Mouse (Mus musculus): ENCODE measurements at regions not wholly inside any gene's neighbourhood (a gene's known extent, or its start where the extent isn't known, plus 50 kb on each side); places are given as distances from the start of the nearest gene placed in this dataset.

DNA sequence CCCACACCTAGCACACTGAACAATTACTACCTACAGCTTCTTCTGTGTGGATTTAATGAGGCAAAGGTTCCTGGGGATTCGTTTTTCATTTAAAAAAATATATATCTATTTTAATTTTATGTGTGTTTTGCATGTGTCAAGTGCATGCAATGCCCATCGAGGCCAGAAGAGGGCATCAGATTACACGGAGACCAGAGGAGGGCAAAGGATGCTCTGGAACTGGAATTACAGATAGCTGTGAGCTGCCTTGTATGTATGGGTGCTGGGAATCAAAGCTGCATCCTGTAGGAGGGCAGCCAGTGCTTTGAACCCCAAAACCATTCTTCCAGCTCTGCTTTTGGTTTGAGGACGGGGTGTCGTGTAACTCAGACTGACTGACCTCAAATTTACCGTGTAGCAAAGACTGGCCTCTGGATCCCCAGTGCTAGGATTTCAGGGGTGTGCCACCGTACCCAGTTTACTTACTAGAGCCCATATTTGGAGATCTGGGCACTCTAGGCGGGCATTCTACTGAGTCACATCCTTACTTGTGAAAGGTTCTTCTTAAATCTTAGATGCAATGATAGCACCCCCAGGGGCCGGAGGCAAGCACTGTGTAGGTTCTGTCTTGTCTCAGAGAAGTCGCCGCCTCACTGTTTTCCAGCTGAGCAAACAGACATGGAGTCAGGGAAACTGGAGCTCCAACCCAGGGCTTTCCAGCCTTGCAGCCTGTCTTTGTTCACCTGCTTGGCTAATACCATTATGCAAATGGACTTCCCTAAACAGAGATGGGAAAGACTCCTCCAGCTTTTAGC lies 225.6 kb upstream of the Nfe2l3 start:
- in situ Hi-C loops (cut with MboI, MseI): loop anchor here (5.0 to 25.0 kb wide), 4 partner anchors 155 to 1018 kb away; partner anchors contain the start of gene Hoxa7

DNA sequence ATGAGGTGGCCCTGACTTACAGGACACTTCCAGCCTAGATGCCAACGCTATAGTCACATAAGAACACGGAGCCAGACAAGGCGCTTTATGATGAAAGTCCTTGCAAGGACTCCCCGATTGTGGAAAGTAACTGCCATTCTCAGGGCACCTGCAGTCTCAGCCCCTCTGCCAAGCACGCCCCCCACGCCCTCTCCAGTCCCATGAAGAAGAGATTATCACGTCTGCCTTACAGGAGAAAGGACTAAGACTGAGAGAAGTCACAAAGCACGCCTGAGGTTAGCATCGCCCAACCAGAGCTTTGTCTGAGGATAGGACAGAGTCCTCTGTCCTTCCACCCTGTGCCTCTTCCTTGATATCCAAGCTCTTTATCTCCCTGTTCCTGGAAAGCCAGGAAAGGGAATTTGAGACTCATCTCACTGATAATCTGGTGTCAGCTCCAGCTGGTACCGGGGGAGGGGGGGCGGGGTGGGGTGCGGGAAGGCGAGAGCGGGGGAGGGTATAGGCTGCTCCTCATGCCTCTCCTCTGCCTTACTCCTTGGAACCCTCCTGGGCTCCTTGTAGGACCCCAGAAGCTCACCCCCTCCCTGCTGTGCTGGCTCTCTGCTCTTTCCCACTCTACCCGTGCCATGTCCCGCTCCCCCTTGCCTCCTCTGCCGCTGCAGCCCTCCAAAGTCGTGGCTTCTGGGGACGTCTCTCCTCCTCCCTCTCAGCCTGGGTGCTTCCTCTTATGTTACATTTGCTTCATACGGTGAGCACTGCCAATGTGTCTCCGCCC lies 224.7 kb upstream of the Nfe2l3 start:
- in situ Hi-C loops (cut with MboI, MseI): loop anchor here (5.0 to 25.0 kb wide), 4 partner anchors 155 to 1017 kb away; partner anchors contain the start of gene Hoxa7

DNA sequence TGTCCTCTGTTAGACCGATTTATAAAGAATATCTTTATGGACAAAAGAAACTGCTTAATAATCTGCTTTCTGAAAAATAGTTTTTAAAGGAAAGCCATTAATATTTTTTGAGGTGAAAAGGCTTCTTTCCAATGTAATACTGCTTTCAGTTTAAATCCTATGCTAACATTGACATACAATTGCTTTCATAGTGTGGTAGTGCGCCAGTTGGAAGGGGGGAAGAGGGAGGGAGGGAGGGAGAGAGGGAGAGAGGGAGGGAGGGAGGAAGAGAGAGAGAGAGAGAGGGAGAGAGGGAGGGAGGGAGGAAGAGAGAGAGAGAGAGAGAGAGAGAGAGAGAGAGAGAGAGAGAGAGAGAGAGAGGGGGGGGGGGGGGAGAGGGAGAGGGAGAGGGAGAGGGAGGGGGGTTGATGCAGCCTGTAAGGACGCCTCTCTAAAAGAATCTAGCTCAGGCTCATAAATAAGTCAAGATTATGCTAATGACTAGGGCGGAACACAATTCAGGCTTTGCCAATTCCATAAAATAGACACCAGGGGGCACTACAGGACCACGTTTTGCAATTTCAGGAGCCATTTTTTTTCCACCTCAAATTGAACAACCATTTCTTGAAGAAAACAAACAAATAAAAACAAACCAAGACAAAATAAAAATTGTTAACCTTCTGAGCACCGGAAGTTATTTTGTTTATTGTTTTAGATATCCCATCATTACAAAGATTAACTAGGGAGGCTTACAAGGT lies 223.6 kb upstream of the Nfe2l3 start:
- in situ Hi-C loops (cut with MboI, MseI): loop anchor here (5.0 to 25.0 kb wide), 4 partner anchors 153 to 1016 kb away; partner anchors contain the start of gene Hoxa7

- in situ Hi-C loops (cut with MboI, MseI): loop anchor here (25.0 kb wide), 2 partner anchors 151 to 651 kb away; no protein-coding TSS in a partner anchor
These were observed 221.1 kb upstream of the Nfe2l3 start for GRCm38 (mm10) chr6:51211418-51211817.

DNA sequence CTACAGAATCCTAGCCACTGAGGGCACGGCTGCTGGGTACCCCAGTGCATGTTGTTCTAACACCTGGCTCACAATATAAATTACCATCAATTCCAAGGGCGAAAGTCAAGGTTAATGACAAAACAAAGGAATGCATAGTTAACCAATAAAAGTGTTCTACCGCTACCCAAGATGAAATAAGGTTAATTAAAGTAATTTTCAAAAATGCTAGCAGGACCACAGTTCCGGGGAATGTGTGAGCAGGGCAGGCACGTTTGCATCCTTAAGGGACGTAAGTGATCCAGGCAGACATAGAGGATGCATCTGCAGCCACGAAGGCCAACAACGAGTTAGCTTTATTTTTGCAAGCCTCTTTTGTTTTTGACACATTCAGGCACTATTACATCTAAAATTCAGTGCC lies 220.3 kb upstream of the Nfe2l3 start:
- in situ Hi-C loops (cut with MboI, MseI): loop anchor here (25.0 kb wide), 2 partner anchors 150 to 650 kb away; no protein-coding TSS in a partner anchor

- in situ Hi-C loops (cut with MboI, MseI): loop anchor here (25.0 kb wide), 2 partner anchors 147 to 647 kb away; no protein-coding TSS in a partner anchor
These were observed 217.1 kb upstream of the Nfe2l3 start for GRCm38 (mm10) chr6:51215371-51215770.

- in situ Hi-C loops (cut with MboI, MseI): loop anchor here (25.0 kb wide), 2 partner anchors 146 to 646 kb away; no protein-coding TSS in a partner anchor
These were observed 216.0 kb upstream of the Nfe2l3 start for GRCm38 (mm10) chr6:51216472-51216871.

- in situ Hi-C loops (cut with MboI, MseI): loop anchor here (25.0 kb wide), 2 partner anchors 143 to 643 kb away; no protein-coding TSS in a partner anchor
These were observed 212.8 kb upstream of the Nfe2l3 start for GRCm38 (mm10) chr6:51219691-51220090.

DNA sequence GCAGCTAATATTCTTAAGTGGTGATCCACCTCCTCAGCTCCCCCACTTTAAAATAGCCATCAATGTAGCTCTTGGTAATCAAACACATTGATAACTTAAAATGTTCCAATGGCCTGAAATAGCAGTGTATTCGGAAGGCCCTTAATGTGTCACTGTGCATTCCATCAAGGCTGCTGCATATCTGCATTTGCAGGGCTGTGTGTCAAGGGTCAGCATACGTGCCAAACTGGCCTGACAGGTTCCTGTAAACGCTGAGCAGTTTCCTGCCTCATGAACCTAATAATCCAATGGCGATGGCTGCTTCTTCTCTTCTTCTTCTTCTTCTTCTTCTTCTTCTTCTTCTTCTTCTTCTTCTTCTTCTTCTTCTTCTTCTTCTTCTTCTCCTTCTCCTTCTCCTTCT lies 211.7 kb upstream of the Nfe2l3 start:
- in situ Hi-C loops (cut with MboI, MseI): loop anchor here (25.0 kb wide), 2 partner anchors 142 to 642 kb away; no protein-coding TSS in a partner anchor

- in situ Hi-C loops (cut with MboI, MseI): no loop called here
These were observed 196.3 kb upstream of the Nfe2l3 start for GRCm38 (mm10) chr6:51236077-51236740.

- in situ Hi-C loops (cut with MboI, MseI): loop anchor here (10.0 kb wide), 1 partner anchor 855 kb away; no protein-coding TSS in a partner anchor
These were observed 192.4 kb upstream of the Nfe2l3 start for GRCm38 (mm10) chr6:51240039-51240438.

GRCm38 (mm10) chr6:51250233-51250632 lies 182.2 kb upstream of the Nfe2l3 start:
- in situ Hi-C loops (cut with MboI, MseI): no loop called here

- in situ Hi-C loops (cut with MboI, MseI): no loop called here
These were observed 181.0 kb upstream of the Nfe2l3 start for GRCm38 (mm10) chr6:51251432-51251831.

DNA sequence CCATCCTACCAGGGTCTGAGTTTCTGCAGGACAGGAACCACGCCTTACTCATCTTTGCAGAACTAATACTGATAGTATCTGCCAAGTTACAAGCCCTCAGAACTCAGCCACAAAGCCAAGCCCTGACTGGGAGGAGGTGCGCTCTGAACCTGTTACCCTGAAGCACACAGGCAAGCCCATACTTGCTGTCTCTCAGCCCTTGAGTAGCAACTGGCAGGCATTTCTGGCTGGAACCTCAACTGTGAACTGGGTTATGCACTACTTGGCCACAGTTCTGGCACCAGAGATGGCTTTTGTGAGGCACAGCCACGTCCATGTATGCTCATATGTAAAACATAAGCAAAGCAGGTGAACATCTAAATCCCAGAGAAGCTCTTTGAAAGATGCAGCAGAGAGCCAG lies 179.7 kb upstream of the Nfe2l3 start:
- in situ Hi-C loops (cut with MboI, MseI): no loop called here

GRCm38 (mm10) chr6:51256631-51257030 lies 175.8 kb upstream of the Nfe2l3 start:
- in situ Hi-C loops (cut with MboI, MseI): no loop called here

- in situ Hi-C loops (cut with MboI, MseI): no loop called here
These were observed 174.9 kb upstream of the Nfe2l3 start for GRCm38 (mm10) chr6:51257524-51257923.

DNA sequence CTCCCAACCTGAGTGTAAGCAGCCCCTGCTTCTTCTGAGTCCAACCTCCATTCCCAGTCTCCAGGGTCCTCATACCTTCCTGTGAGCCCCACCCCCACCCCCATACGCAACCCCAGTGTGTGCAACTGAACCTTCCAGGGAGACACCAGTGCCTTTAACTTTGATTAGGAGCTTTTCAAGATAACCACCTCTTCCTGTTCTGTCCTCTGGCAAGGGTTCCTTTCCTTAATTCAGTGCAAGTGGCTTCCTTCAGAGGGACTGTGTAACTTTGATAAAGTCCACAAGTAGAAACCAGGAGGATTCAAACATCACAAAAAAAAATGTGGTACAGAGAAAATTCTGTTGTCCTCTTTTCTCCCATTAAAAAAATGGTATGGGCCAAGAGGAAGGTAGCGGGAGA lies 174.2 kb upstream of the Nfe2l3 start:
- in situ Hi-C loops (cut with MboI, MseI): no loop called here

- in situ Hi-C loops (cut with MboI, MseI): no loop called here
These were observed 168.9 kb upstream of the Nfe2l3 start for GRCm38 (mm10) chr6:51263595-51263994.

DNA sequence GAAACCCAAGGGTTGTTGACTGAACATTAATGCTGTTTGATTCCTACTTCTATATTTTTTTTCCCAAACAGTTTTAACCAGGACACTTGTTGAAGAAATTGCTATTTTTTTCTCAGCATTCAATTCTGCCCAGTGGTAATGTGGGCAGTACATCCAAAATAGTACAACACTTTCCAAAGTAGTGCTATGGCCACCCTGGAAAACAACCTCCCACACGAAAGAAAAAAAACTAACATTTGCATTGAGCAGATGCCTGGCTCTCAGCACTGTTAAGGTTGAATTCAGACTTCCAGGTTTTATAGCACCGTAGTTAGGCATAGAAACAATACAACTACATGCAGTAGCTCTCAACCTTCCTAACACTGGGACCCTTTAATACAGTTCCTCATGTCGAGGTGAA lies 167.1 kb upstream of the Nfe2l3 start:
- in situ Hi-C loops (cut with MboI, MseI): no loop called here

- in situ Hi-C loops (cut with MboI, MseI): no loop called here
These were observed 165.7 kb upstream of the Nfe2l3 start for GRCm38 (mm10) chr6:51266721-51267120.

DNA sequence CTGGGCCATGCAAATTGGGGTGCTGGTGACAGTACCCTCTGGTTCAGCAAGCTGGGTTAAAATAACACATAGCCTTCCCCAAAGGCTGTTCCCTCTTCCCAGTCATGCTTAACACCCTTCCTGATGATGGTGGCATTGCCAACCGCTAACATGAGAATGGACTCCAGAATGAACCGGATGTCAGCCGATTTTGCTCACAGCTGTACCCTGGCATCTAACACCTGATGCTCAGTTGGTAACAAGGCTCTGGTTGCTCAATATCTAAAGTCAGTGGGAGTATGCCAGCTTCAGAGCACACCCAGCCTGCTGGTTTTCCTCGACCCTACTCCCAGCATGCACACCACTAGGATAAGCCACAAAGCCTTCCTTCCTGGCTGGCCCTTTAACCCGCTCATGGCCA lies 164.6 kb upstream of the Nfe2l3 start:
- in situ Hi-C loops (cut with MboI, MseI): no loop called here
